ENCODE assay signal across 10 mouse cellular contexts in genomic region chr13:120096241-120096937, GRCm38 (mm10). TPM values are rescaled to one million over a fixed set of nuclear protein-coding genes. Genes with fewer than 3 reads are reported as not detected.
A peak's percentile ranks its signal among the peaks of the same experiment; 100 is the strongest.
DNase-seq lines count a peak whose midpoint lies in the region; ATAC-seq lines count a peak whose summit lies in the region.
"Not testable (repeated sequence)": the region's sequence is repeated elsewhere in the genome, so short reads cannot be mapped to it uniquely, and the experiment has no call there.
"Had no signal": no experiment of that assay in that cellular context is flagged by ENCODE, and none has a peak within 500 bp of the region (broad histone marks: within the 10 kb centered on the region; RNA-seq: fewer than 3 reads in every experiment).

No protein-coding gene starts in this region.

- peak; percentile 4 to 10 for DNase-seq in cerebellum, postnatal 14 days
- peak; percentile 4 to 8 for DNase-seq in heart, postnatal 36 days
- DNase-seq in kidney, adult 18-20 months = peak; percentile 13
- peak; percentile 91 for DNase-seq in midbrain, embryonic 11.5 days (ENCODE audit: low spot score, missing footprints)
- DNase-seq in ovary, postnatal 36 days (ENCODE audit: low spot score) = peak; percentile 4

- not testable (repeated sequence) for H3K9ac ChIP-seq in forebrain, embryonic 13.5 days; liver, embryonic 12.5 days; midbrain, embryonic 11.5 days (ENCODE audit: low read length)

- 0% methylated on average over 25 of the region's 38 CpGs for WGBS in forebrain, embryonic 13.5 days
- under 1% methylated on average over 25 of the region's 38 CpGs for WGBS in liver, embryonic 12.5 days (ENCODE audit: insufficient replicate concordance)
- WGBS in midbrain, embryonic 11.5 days = under 1% methylated on average over 25 of the region's 38 CpGs

- not testable (repeated sequence) for H3K27me3 ChIP-seq in forebrain, embryonic 13.5 days; liver, embryonic 12.5 days (replicated peaks); midbrain, embryonic 11.5 days (ENCODE audit: control insufficient read depth, insufficient read depth, low read length)

- H3K27ac ChIP-seq in forebrain, embryonic 13.5 days; liver, embryonic 12.5 days; midbrain, embryonic 11.5 days (ENCODE audit: low read depth, low read length): not testable (repeated sequence)

- peak; percentile 72 for ATAC-seq in forebrain, embryonic 13.5 days
- ATAC-seq in liver, embryonic 12.5 days = peak; percentile 66
- ATAC-seq in midbrain, embryonic 11.5 days (ENCODE audit: low FRiP score) = peak; percentile 88

- H3K4me1 ChIP-seq in forebrain, embryonic 13.5 days; liver, embryonic 12.5 days; midbrain, embryonic 11.5 days (ENCODE audit: control insufficient read depth, insufficient read depth, low read length): not testable (repeated sequence)

- 0 out of 2 replicates have a peak overlapping the region, but pooled peaks have one; percentile 9 for H3K4me3 ChIP-seq in forebrain, embryonic 13.5 days
- not testable (repeated sequence) for H3K4me3 ChIP-seq in liver, embryonic 12.5 days; midbrain, embryonic 11.5 days (ENCODE audit: low read depth, low read length)

- H3K36me3 ChIP-seq in forebrain, embryonic 13.5 days (ENCODE audit: poor library complexity, severe bottlenecking); liver, embryonic 12.5 days; midbrain, embryonic 11.5 days (ENCODE audit: control insufficient read depth, insufficient read depth, low read length): not testable (repeated sequence)

- peak overlapping the region; percentile 35 for H3K4me2 ChIP-seq in forebrain, embryonic 13.5 days
- peak overlapping the region; percentile 24; the same call in 1 of the 2 replicates for H3K4me2 ChIP-seq in liver, embryonic 12.5 days
- not testable (repeated sequence) for H3K4me2 ChIP-seq in midbrain, embryonic 11.5 days

- intact Hi-C loops in heart, postnatal 36 days (cut with DNase I) = not testable (repeated sequence)

- not testable (repeated sequence) for H3K9me3 ChIP-seq in forebrain, embryonic 13.5 days (replicated peaks); liver, embryonic 12.5 days (replicated peaks); midbrain, embryonic 11.5 days (ENCODE audit: control insufficient read depth, low read length)

RNA-seq across cellular contexts. Expression of gene Gm20767, which starts 43.7 kb away (rescaled TPM):
- polyA plus RNA-seq in forebrain, embryonic 13.5 days (2015; fragmentation: Nextera tagmentation; extraction: Ambion mirVana) = not detected in 2 replicates
- not detected for total RNA-seq in heart, postnatal 36 days (2021)
- not detected in 2 replicates for polyA plus RNA-seq in liver, embryonic 12.5 days (2016; fragmentation: Nextera tagmentation; extraction: Ambion mirVana)
- not detected in 2 replicates for polyA plus RNA-seq in midbrain, embryonic 11.5 days (2014; fragmentation: Nextera tagmentation; extraction: Ambion mirVana)
- total RNA-seq: heart, postnatal 4 days; layer of hippocampus, postnatal 10 days had no signal
- polyA plus RNA-seq: lung, adult 2 months had no signal

RNA-seq across cellular contexts. Expression of gene Gm21188, which starts 44.4 kb away (rescaled TPM):
- not detected in 2 replicates for polyA plus RNA-seq in forebrain, embryonic 13.5 days (2015; fragmentation: Nextera tagmentation; extraction: Ambion mirVana)
- under 1 TPM in 1 of 2 experiments, not detected in 1; 0.31 TPM for total RNA-seq in heart, postnatal 36 days (2021)
- not detected in 2 replicates for polyA plus RNA-seq in liver, embryonic 12.5 days (2016; fragmentation: Nextera tagmentation; extraction: Ambion mirVana)
- not detected in 2 replicates for polyA plus RNA-seq in midbrain, embryonic 11.5 days (2014; fragmentation: Nextera tagmentation; extraction: Ambion mirVana)
- total RNA-seq: heart, postnatal 4 days had no signal

Comparison
In these comparisons a context has a peak if more than half of its experiments do, and no peak if none do; other contexts are left out.
1. DNase-seq: peak in every context shown above with its lines; median percentile 91 in midbrain, embryonic 11.5 days; 13 in kidney, adult 18-20 months; 7 in cerebellum, postnatal 14 days; 6 in heart, postnatal 36 days; 4 in ovary, postnatal 36 days.